Mouse (Mus musculus) hindbrain, embryonic 14.5 days (tissue): ENCODE data around the gene Anks6. TPM values are rescaled to one million over a fixed set of nuclear protein-coding genes. Genes with fewer than 3 reads are reported as not detected.

Source experiments
- ATAC-seq: fragments of 200-750 bp; cut with Nextera tagmentation; 2 replicates; pipeline ENCODE4 v1.8.0; 2017; ENCODE audit warnings: moderate number of reproducible peaks, mild to moderate bottlenecking, moderate TSS enrichment, moderate library complexity; ENCODE audit not compliant: low FRiP score
- DNase-seq: peaks from one replicate; pipeline ENCODE4 v3.0.0-alpha.2; 2015; ENCODE audit warnings: low spot score
- H3K27ac ChIP-seq: fragments of 300-500 bp; sonication (generic); 2 replicates; pipeline ENCODE4 v1.5.1; 2014; ENCODE audit warnings: mild to moderate bottlenecking, moderate library complexity
- H3K27me3 ChIP-seq: fragments of 300-500 bp; sonication (generic); 2 replicates; pipeline ENCODE4 v1.6.1; 2014; ENCODE audit warnings: mild to moderate bottlenecking, low read length, mixed read lengths; ENCODE audit not compliant: control insufficient read depth, insufficient read depth
- H3K36me3 ChIP-seq: fragments of 300-500 bp; sonication (generic); replicated peaks from 2 replicates; pipeline ENCODE4 v1.6.1; 2014; ENCODE audit not compliant: control insufficient read depth, insufficient read depth
- H3K4me1 ChIP-seq: fragments of 300-500 bp; sonication (generic); replicated peaks from 2 replicates; pipeline ENCODE4 v1.6.1; 2014; ENCODE audit warnings: antibody characterized with exemption, low read length, mixed read lengths; ENCODE audit not compliant: control insufficient read depth, insufficient read depth
- H3K4me2 ChIP-seq: fragments of 300-500 bp; sonication (generic); replicated peaks from 2 replicates; pipeline ENCODE4 v1.6.1; 2014; ENCODE audit warnings: mild to moderate bottlenecking, moderate library complexity
- H3K4me3 ChIP-seq: fragments of 300-500 bp; sonication (generic); replicated peaks from 2 replicates; pipeline ENCODE4 v1.5.1; 2014; ENCODE audit warnings: mild to moderate bottlenecking, low read length
- H3K9ac ChIP-seq: fragments of 300-500 bp; sonication (generic); 2 replicates; pipeline ENCODE4 v1.6.1; 2014
- H3K9me3 ChIP-seq: fragments of 300-500 bp; sonication (generic); 2 replicates; pipeline ENCODE4 v1.6.1; 2016; ENCODE audit warnings: low read length; ENCODE audit not compliant: control insufficient read depth
- polyA plus RNA-seq: library from polyadenylated mRNA; unstranded; fragments of >200 nt; fragmentation: Nextera tagmentation; extraction: Ambion mirVana; gene quantifications from 2 replicates; pipeline ENCODE4 v1.2.1, GENCODE M21; 2014

Anks6 gene
- polyA plus RNA-seq, 1 experiment from 2014 or later: 4.8 TPM

DNA sequence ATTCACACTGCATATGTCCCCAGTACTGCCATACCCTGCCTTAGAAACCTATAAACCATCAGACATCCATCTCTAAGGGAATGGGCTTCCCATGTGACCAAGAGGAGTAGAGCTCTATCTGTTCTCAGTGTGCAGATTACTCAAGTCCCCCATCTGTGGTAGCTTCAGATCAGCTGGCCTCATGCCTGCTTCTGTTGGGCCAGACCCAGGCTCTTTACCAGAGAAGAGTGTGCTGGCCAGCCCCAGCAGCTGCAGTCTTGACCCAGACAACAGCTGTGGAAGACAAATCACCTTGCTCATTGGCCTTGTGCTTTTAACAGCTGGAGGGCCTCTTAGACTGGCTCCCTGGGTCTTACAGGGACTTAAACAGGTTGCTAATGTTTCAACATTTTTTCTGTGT lies 90.7 kb downstream of the Anks6 start:
- no peak overlapping the region for H3K4me3 ChIP-seq
- H3K36me3 ChIP-seq: no peaks in the 10 kb centered on the region
- H3K27me3 ChIP-seq: no peaks in the 10 kb centered on the region
- no peak for ATAC-seq
- 0 out of 2 replicates have a peak, but pooled peaks cover 5% of the 10 kb centered on the region for H3K4me1 ChIP-seq
- no peaks in the 10 kb centered on the region; the same call in 1 of the 2 replicates for H3K9me3 ChIP-seq
- no peak overlapping the region for H3K4me2 ChIP-seq
- no peak for DNase-seq
- H3K9ac ChIP-seq: no peak overlapping the region
- H3K27ac ChIP-seq: no peak overlapping the region

Other genes starting within 250 kb of the Anks6 start
- 13.3 and 13.8 TPM in 2 replicates for gene Gabbr2, start 65.6 kb downstream of the Anks6 start, polyA plus RNA-seq
- gene Galnt12, start 34.5 kb upstream of the Anks6 start, polyA plus RNA-seq: 1.2 TPM in 2 replicates
- gene Col15a1, start 150.7 kb upstream of the Anks6 start, polyA plus RNA-seq: 4.7 and 5.6 TPM in 2 replicates